Mouse (Mus musculus) liver, adult 2 months (tissue): ENCODE results near the gene Ttll13.

Source experiments
- CTCF ChIP-seq: fragments of 200-500 bp; IDR thresholded peaks from 2 replicates; pipeline ENCODE4 v1.5.1; 2011; ENCODE audit warnings: low read depth, low read length, control low read depth
- POLR2A ChIP-seq: fragments of 200-500 bp; IDR thresholded peaks from 2 replicates; pipeline ENCODE4 v1.6.1; 2011; ENCODE audit warnings: low read length, control low read depth; ENCODE audit not compliant: insufficient read depth; ENCODE audit errors: extremely low read depth

DNA sequence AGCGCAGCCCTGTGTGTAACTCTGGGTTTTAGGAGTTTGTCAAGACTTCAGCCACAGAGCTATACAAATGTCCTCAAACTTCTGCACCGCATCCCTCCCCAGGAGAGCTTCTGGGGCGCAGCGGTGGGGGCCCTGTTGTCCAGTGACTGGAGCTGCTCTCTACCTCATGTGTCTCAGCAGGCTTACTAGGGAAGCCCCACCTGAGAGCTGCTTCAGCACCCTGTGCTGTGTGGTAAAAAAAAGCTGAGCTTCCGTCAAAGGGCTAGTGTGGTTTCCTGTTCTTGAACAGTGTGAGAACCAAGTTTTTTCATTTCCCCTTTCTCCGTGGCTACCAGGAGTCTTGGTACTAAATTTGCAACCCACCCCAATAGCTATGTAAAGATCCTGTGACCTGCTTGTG is 36.5 kb upstream of the Ttll13 start:
- TF ChIP-seq CTCF: no peak
- no peak for TF ChIP-seq POLR2A
